Mouse (Mus musculus) skeletal muscle tissue, adult 2 months (tissue): Measurements from ENCODE around the gene Sulf2.

Experiments
- DNase-seq: peaks from one replicate; pipeline ENCODE4 v3.0.0-alpha.2; 2012; ENCODE audit warnings: low read depth, low spot score

The Sulf2 gene

DNA sequence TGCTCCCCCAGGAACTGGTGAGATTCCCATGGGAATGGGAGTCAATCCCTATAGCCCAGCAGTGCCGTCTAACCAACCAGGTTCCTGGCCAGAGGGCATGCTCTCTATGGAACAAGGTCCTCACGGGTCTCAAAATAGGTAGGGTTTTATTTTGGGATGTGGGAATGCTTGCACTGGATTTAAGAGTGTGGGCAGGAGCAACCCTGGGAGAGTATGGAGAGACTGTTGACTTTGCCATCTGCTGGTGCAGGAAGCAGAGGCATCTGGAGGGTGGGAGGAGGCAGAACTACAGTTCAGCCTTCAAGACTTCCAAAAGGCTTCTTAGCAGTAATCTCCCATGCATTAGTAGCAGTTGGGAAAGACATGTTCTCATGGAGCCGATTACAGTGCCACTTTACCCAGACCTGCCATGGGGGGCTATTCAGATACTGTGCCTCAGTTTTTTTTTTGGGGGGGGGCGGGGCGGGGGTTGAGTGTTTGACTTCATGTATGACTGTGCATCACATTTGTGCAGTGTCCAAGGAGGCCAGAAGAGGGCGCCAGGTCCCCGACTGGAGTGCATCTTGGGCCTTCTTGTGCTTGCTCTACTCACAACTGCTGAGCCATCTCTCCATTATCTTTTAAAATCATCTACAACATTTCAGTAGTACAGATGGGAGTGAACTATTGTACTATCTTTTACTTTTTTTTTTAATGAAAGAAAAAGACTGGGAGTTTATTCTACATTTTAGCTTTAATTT is 95.6 kb downstream of the Sulf2 start:
- DNase-seq, result no peak

GRCm38 (mm10) chr2:166054002-166054539 is 101.4 kb downstream of the Sulf2 start:
- DNase-seq, result no peak

DNA sequence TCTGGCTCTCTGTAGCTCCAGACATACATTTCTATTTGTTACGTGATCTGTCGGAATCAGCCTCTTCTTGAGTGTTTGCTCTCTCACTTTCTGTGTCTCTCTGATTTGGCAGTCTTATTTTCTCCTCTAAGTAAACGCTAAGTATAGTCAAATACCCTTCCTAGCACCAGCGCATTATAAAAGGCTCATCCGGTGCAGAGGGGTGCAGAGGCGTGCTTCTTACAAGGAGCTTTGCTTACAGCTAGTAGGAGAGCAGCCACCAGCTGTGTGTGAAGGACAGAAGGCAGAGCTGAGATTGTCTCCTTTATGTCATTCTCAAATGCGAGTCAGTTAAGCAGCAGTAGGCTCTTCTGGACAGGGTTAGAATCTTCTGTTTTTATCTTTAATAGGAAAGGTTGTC is 103.5 kb downstream of the Sulf2 start:
- DNase-seq, result no peak

- DNase-seq, result peak; percentile 45
Observed at GRCm38 (mm10) chr2:166051421-166051820, 104.0 kb downstream of the Sulf2 start.

GRCm38 (mm10) chr2:166048852-166049251 is 106.6 kb downstream of the Sulf2 start:
- DNase-seq, result no peak

DNA sequence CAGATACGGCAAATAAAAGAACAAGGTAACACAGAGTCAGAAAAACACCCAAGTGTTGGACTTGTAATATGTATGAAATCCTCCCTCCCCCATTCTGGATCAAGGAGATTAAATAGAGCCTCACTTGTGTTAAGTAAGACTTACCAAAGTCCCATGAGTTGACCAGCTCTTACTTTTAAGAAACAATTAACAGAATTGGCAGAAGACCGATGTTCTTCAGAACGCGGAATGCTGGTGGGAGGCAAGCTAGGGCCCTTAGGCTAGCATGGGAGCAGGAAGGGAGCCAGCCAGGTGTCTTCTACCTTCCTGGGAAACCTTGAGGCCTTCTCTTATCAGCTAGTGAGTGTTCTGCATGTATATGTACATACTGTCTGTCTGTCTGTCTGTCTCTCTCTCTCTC is 107.5 kb downstream of the Sulf2 start:
- no peak for DNase-seq

GRCm38 (mm10) chr2:166045549-166046501 is 109.6 kb downstream of the Sulf2 start:
- no peak for DNase-seq

DNA sequence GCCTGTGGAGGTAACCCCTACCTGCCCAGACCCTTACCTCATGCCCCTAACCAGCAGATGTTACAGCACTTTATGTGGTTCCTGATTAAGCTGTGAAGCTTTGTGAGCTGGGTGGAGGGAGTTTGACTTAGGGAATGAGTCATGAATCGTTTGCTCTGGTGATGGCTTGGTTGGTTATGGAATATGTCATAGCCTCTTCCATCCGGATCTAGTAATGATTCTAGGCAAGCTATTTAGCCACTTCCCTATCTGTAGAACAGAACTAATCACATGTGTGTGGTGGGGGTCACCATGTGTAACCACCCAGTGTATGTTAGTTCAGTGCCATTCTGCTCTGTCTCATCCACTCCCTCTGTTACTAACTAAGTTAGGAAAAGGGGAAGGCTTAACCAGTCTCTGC is 110.5 kb downstream of the Sulf2 start:
- DNase-seq, result no peak

DNA sequence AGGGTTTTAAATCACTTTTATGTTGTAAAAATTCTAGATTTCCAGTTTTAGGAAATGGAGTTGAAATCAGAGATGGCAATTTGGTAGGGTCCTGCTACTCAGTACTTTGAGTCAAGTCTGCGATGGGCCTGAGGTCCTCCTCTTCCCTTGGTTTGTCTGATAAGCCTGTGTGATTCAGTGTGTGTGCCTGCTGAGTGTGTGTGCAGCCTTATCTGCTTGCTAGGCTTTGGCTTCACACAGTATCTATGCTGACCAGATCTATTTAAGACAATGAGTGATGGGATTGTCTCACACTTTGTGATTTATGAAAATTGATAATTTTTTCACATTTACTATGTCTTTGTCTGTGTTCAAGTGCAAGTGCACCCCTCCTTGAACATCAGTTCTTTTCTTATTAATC is 112.9 kb downstream of the Sulf2 start:
- no peak for DNase-seq

GRCm38 (mm10) chr2:166039681-166040080 is 115.8 kb downstream of the Sulf2 start:
- no peak for DNase-seq

GRCm38 (mm10) chr2:166035725-166036124 is 119.7 kb downstream of the Sulf2 start:
- DNase-seq, result peak; percentile 32

DNA sequence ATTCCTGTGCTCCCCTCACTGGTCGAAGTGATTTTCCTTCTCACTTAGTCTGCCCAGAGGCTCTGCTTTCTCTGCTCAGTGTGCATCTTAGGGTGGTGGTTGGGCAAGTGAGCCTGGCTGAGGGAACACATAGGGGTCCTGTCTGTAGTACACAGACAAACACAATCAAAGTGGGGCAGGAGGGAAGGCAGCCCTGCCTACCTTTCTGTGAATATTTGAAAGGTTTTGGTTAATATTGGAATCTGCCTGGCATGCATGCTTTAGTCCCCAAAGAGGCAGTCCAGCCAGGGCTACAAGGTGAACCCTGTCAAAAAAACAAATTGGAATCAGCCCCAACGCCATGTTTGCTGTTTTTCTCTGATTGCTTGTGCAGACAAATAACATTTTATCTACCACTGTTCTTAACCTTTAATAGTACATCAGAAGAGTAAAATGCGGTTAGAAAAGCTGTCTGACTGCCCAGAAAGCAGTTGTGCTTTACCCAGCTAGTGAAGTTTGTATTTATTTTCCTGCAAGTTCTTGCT is 120.4 kb downstream of the Sulf2 start:
- no peak for DNase-seq

DNA sequence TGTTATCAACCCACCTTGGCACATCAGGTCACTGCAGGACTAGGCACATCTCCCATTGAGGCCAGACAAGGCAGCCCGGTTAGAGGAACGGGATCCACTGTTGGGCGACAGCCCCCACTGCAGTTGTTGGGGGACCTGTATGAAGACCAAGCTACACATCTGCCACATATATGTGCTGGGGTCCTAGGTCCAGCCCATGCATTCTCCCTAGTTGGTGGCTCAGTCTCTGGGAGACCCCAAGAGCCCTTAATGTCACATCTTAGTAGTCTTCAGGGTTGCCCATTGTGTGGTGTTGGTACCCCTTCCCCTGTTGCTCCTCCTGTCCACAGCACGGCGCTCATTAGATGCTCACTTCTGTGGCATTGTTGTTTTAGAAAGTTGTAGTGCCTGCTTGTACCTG is 122.8 kb downstream of the Sulf2 start:
- DNase-seq, result no peak

DNA sequence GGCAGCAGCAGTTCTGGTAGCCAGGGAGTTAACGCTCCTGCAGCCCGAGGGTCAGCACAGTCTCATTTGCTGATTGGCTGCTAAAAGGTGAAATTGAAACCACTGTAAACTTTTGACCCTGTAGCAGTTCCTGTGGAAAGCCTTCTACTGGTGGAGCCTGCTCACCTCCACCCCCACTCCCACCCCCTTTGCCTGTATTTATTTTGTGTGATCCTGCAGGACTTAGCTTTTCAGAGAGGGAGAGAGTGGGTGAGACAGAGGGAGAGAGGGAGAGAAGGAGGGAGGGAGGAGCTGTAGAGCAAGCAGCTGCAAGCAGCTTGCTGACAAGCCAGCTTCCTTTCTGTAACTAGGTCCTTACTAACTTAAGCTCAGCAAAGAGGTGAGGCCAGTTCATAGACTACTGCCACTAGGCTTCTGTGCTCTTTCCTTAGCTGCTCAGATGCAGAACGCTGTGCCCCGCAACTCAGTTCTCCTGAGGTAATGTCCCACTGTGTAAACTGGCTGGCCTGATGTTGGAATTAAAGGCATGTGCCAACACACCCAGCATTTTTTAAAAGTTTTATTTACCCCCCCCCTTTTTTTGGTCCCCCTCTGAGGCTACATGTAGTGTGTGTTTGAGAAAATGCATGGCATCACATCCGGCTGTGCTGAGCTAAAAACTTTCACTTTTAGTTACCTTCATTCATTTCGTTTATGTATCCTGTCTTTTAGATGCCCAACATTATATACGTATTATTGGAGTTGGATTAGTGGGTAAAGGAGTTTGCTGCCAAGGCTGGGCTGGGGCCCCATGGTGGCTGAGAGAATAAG is 124.1 kb downstream of the Sulf2 start:
- peak; percentile 85 for DNase-seq

DNA sequence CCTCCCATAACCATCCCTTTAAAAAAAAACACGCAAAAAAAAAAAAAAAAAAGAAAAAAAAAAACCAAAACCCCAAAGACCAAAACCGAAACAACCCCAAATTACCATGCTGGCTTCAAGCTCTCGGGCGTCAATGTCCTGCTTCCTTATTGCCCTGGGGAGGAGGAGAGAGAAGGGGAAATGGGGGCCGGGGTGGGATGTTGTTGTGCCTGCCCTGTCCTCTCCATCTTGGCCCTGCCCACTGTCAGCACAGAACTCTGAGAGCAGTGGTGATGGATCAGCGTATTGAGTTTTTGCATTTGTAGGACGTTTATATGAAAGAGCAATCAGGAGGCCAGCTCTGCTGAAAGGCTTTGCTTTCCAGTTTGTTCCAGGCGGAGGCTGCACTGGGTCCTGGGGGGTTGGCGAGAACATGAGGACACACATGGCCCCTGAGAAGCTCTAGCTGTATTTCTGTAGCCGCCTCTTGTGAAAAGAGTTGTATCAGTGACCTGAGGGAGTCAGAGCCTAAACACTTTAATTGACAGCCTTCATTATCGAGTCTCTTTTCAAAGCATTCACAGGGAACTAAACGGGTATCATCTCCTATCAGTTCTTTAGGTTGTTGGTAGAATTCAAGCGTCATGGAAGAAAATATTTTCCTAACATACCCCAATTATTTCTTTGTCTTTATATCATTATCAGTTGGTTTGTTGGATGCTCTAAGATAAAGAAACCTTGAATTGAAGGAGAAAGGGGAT is 125.0 kb downstream of the Sulf2 start:
- no peak for DNase-seq

DNA sequence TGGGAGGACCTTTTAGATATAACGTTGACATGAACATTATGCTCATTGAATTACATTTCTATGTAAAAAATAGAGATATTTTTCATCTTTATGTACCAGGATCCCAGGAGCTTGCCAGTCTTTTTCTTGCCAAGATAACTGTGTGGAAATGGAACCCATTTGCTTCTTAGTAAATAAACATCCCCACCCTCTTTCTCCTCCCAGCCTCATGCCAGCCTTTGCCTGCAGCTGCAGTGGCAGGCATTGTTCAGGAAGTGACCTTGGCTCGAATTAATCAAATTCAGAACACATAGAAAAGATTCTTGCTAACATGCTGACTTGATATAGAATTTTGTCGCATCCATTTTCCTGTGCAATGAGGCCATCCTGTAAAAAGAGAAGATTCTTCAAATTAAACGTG is 126.2 kb downstream of the Sulf2 start:
- no peak for DNase-seq

DNA sequence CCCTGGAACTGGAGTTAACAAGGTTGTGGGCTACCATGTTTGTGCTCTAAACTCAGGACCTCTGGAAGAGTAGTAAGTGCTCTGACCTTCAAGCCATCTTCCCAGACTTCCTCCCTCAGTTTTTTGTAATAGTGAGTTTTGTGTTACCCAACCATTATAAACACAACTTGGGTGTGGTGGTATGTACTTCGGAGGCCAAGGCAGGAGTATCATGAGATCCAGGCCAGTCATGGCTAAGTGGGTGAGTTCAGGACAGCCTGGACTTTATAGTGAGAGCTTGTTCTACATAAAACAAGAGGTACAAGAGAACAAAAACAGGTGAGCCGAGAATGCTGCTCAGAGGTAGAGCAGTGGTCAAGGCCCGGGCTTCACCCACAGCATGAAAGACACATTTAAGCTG is 127.6 kb downstream of the Sulf2 start:
- DNase-seq, result no peak

DNA sequence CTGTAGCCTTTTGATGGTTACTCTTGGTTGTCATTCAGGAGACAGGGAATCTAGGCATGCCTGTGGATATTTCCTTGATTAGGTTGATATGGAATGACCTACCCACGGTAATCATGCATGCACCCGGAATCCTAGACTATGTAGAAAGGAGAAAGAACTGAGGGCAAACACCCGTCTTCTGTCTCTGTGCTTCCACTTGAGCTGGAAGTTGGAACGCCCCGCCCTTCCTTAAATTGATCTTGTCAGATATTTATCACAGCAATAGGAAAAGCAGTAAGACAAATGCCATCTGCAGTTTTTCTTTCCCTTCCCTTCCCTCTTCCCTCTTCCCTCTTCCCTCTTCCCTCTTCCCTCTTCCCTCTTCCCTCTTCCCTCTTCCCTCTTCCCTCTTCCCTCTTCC is 129.5 kb downstream of the Sulf2 start:
- no peak for DNase-seq

DNA sequence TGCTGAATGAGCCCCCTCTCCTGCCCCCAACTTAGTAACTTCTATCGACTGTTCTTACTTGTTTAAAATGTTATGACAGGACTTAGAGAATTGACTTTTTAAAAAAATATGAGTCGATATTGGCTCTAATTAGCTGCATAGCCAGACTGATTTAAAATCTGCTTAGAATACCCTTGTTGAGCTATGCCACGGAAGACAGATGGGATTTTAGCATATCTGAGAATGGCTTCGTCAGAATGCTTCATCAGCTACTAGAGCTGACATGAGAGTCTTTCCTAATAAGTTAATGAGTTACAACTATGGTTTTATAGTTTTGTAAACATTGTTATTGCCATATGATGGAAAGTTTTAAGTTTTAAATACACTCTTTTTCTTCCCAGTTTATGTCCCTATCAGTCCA is 130.8 kb downstream of the Sulf2 start:
- DNase-seq, result no peak

DNA sequence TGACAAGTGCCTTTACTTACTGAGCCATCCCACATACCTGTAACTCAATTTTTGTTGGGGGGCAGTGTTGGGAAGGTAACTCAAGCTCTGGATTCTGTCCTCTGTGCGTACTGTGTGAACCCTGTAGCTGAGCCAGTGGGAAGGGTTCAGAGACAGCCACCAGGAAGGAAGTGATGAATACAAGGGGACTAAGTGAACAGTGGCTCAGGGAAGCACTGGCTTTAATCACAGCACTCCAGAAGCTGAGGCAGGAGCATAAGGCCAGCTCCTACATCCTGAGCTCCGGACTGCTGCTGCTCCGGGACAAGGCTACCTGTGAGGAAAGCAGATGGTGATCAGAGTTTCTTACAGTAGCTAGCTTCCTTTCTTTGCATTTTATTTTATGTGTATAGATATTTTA is 131.4 kb downstream of the Sulf2 start:
- no peak for DNase-seq
